Mouse (Mus musculus): ENCODE measurements at regions not wholly inside any gene's neighbourhood (a gene's known extent, or its start where the extent isn't known, plus 50 kb on each side); places are given as distances from the start of the nearest gene placed in this dataset.

DNA sequence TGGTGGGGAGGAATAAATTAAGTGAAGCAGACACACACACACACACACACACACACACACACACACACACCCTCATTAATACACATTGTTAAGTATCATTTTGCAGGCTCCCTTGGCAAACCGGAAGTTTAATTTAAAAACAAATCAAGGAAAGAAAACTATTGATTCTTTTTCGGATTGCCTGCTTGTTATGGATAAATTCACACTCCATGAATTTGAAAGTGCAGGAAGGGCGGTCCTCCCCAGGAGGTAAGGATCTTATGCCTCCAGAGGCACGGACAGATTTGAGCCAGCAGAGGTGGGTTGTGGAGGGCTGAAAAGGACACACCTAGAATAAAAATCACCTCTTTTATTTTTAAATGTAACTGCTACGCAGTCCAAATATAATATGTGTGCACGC is 156.2 kb upstream of the Gm15217 start:
- H3K4me1 ChIP-seq (ENCODE audit: insufficient read depth, low read depth, low read length) = no peaks in the 10 kb centered on the region
- TF ChIP-seq TAL1 (conservative IDR thresholded peaks at IDR 0.05; ENCODE audit: low read depth, low read length) = no peak
- no peaks in the 10 kb centered on the region for H3K36me3 ChIP-seq (replicated peaks)
- DNase-seq (ENCODE audit: low spot score) (no peak), ATAC-seq (ENCODE audit: extremely low read depth, insufficient number of reproducible peaks, low FRiP score, poor library complexity, severe bottlenecking) (no peak)
- no peak overlapping the region for H3K4me3 ChIP-seq (ENCODE audit: low read depth, low read length)
- H3K27me3 ChIP-seq (ENCODE audit: insufficient read depth, low read length) = no peaks in the 10 kb centered on the region
- no peaks in the 10 kb centered on the region for H3K9me3 ChIP-seq (replicated peaks)

DNA sequence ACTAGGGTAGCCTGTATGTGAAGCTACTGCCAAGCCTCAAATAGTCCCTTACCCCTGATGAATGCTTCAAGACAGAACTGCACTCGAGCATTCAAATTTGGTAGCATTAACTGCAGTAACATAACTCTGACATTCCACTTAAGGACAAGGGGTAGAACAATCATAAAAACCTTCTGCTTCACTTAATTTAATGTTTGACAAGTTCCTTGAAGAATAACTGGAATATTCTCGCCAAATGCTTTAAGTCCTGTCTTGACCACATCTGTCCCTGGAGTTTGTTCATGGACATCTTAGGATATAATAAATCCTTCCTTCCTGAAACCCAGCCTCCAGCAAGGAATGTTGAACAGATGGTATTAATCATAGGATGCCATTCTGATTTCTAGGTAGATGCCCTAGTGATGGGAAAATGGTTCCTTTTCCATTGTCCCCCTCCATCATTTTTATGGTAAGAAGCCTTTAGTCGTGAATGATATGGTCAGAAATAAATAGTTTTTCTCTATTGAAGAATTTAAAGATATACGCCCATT is 154.7 kb upstream of the Gm15217 start:
- ATAC-seq (ENCODE audit: extremely low read depth, insufficient number of reproducible peaks, low FRiP score, poor library complexity, severe bottlenecking) = no peak
- H3K4me3 ChIP-seq (ENCODE audit: low read depth, low read length) = no peak overlapping the region
- no peak for TF ChIP-seq POLR2AphosphoS5 (IDR thresholded peaks at IDR 0.05; ENCODE audit: insufficient replicate concordance, low read depth, low read length)
- no peak for DNase-seq (ENCODE audit: low spot score)
- no peaks in the 10 kb centered on the region for H3K9me3 ChIP-seq (replicated peaks)
- no peaks in the 10 kb centered on the region for H3K27me3 ChIP-seq (ENCODE audit: insufficient read depth, low read length)
- H3K36me3 ChIP-seq (replicated peaks) = no peaks in the 10 kb centered on the region
- no peaks in the 10 kb centered on the region for H3K4me1 ChIP-seq (ENCODE audit: insufficient read depth, low read depth, low read length)

DNA sequence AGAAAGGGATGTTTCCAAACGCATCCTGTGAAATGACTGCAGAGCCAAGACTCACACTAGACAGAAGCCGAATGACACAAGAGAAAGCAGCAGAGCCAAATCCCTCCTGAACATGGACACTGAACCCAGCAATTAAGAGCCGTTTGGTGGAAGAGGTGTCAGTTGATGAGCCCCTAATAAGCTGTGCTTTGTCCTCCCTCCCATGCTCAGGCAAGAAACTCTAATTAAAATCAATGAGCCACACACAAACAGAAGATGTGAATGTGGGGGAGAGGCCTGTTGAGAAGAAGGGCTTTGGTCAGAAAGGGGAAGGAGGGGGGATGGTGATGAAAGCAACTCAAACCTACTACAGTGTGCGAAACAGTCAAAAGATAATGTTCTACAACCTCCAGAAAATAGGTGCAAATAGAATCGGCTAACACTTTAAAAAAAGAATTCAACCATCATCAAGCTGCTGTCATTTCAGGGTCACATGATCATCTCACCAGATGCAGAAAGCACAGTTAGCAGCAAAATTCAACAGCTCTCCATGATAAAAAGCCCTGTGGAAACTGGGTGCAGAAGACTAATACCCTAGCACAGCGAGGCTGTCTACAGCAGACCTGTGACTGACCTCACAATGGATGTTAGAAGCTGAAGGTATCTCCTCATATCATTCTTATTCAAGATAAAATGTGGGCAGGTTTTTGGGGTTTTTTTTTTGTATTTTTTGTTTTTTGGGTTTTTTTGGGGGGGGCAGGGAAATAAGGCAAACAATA is 153.2 kb upstream of the Gm15217 start:
- Histone ChIP-seq H3K9me3 (replicated peaks) (no peaks in the 10 kb centered on the region), H3K4me3 (ENCODE audit: low read depth, low read length) (no peak overlapping the region), H3K36me3 (replicated peaks) (no peaks in the 10 kb centered on the region), H3K4me1 (ENCODE audit: insufficient read depth, low read depth, low read length) (no peaks in the 10 kb centered on the region), H3K27me3 (ENCODE audit: insufficient read depth, low read length) (no peaks in the 10 kb centered on the region)
- DNase-seq (ENCODE audit: low spot score) = no peak
- no peak for ATAC-seq (ENCODE audit: extremely low read depth, insufficient number of reproducible peaks, low FRiP score, poor library complexity, severe bottlenecking)
- TF ChIP-seq TAL1 (conservative IDR thresholded peaks at IDR 0.05; ENCODE audit: low read depth, low read length) (no peak), GATA2 (IDR thresholded peaks at IDR 0.05; ENCODE audit: borderline replicate concordance, low read depth, low read length) (no peak)

DNA sequence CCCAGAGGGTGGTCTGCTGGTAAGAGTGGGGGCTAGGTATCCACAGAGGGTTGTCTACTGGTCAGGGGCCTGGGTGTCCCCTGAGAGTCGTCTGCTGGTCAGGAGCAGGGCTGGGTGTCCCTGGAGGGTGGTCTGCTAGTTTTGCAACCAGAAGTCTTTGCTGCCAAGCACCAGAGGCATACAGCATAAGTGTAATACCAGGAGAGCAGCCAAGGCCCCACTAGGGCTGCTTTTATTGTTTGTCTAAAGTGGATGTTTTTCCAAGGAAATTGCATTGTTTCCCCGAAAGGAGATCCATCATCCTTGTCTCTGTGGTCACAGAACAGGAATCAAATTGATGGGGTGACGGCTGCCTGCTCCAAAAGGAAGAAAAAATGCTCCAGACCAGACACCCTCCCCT is 145.2 kb upstream of the Gm15217 start:
- TF ChIP-seq GATA1 (IDR thresholded peaks at IDR 0.05; ENCODE audit: borderline replicate concordance, low read length) (no peak), TAL1 (conservative IDR thresholded peaks at IDR 0.05; ENCODE audit: low read depth, low read length) (no peak), GATA2 (IDR thresholded peaks at IDR 0.05; ENCODE audit: borderline replicate concordance, low read depth, low read length) (no peak), CTCF (IDR thresholded peaks at IDR 0.05; ENCODE audit: low read depth, low read length) (no peak), POLR2AphosphoS5 (IDR thresholded peaks at IDR 0.05; ENCODE audit: insufficient replicate concordance, low read depth, low read length) (no peak)
- Histone ChIP-seq H3K36me3 (replicated peaks) (no peaks in the 10 kb centered on the region), H3K4me3 (ENCODE audit: low read depth, low read length) (no peak overlapping the region), H3K9me3 (replicated peaks) (no peaks in the 10 kb centered on the region), H3K27me3 (ENCODE audit: insufficient read depth, low read length) (no peaks in the 10 kb centered on the region), H3K4me1 (ENCODE audit: insufficient read depth, low read depth, low read length) (no peaks in the 10 kb centered on the region)
- DNase-seq (ENCODE audit: low spot score) (no peak), ATAC-seq (ENCODE audit: extremely low read depth, insufficient number of reproducible peaks, low FRiP score, poor library complexity, severe bottlenecking) (no peak)

GRCm38 (mm10) chr14:46234835-46235234 is 144.4 kb upstream of the Gm15217 start:
- Histone ChIP-seq H3K36me3 (replicated peaks) (no peaks in the 10 kb centered on the region), H3K4me3 (ENCODE audit: low read depth, low read length) (no peak overlapping the region), H3K27me3 (ENCODE audit: insufficient read depth, low read length) (no peaks in the 10 kb centered on the region), H3K9me3 (replicated peaks) (no peaks in the 10 kb centered on the region), H3K4me1 (ENCODE audit: insufficient read depth, low read depth, low read length) (no peaks in the 10 kb centered on the region)
- ATAC-seq (ENCODE audit: extremely low read depth, insufficient number of reproducible peaks, low FRiP score, poor library complexity, severe bottlenecking) (no peak), DNase-seq (ENCODE audit: low spot score) (no peak)
- TF ChIP-seq GATA1 (IDR thresholded peaks at IDR 0.05; ENCODE audit: borderline replicate concordance, low read length) (no peak), CTCF (IDR thresholded peaks at IDR 0.05; ENCODE audit: low read depth, low read length) (no peak), TAL1 (conservative IDR thresholded peaks at IDR 0.05; ENCODE audit: low read depth, low read length) (no peak), GATA2 (IDR thresholded peaks at IDR 0.05; ENCODE audit: borderline replicate concordance, low read depth, low read length) (no peak), POLR2AphosphoS5 (IDR thresholded peaks at IDR 0.05; ENCODE audit: insufficient replicate concordance, low read depth, low read length) (no peak)

- Histone ChIP-seq H3K27me3 (ENCODE audit: insufficient read depth, low read length) (no peaks in the 10 kb centered on the region), H3K9me3 (replicated peaks) (no peaks in the 10 kb centered on the region), H3K4me1 (ENCODE audit: insufficient read depth, low read depth, low read length) (no peaks in the 10 kb centered on the region), H3K4me3 (ENCODE audit: low read depth, low read length) (no peak overlapping the region), H3K36me3 (replicated peaks) (no peaks in the 10 kb centered on the region)
- TF ChIP-seq GATA2 (IDR thresholded peaks at IDR 0.05; ENCODE audit: borderline replicate concordance, low read depth, low read length) (no peak), CTCF (IDR thresholded peaks at IDR 0.05; ENCODE audit: low read depth, low read length) (no peak), POLR2AphosphoS5 (IDR thresholded peaks at IDR 0.05; ENCODE audit: insufficient replicate concordance, low read depth, low read length) (no peak), TAL1 (conservative IDR thresholded peaks at IDR 0.05; ENCODE audit: low read depth, low read length) (no peak), GATA1 (IDR thresholded peaks at IDR 0.05; ENCODE audit: borderline replicate concordance, low read length) (no peak)
- DNase-seq (ENCODE audit: low spot score) = no peak
- no peak for ATAC-seq (ENCODE audit: extremely low read depth, insufficient number of reproducible peaks, low FRiP score, poor library complexity, severe bottlenecking)
These were observed 139.0 kb upstream of the Gm15217 start for GRCm38 (mm10) chr14:46240046-46240800.

Data from G1E (cell line).